Mouse (Mus musculus): ENCODE data around the gene Grm2. TPM values are rescaled to one million over a fixed set of nuclear protein-coding genes. Genes with fewer than 3 reads are reported as not detected.

Gene Grm2
- total RNA-seq (2022), result 10 to 100 TPM; 56.9 to 66.6 (median 59.3) TPM

DNA sequence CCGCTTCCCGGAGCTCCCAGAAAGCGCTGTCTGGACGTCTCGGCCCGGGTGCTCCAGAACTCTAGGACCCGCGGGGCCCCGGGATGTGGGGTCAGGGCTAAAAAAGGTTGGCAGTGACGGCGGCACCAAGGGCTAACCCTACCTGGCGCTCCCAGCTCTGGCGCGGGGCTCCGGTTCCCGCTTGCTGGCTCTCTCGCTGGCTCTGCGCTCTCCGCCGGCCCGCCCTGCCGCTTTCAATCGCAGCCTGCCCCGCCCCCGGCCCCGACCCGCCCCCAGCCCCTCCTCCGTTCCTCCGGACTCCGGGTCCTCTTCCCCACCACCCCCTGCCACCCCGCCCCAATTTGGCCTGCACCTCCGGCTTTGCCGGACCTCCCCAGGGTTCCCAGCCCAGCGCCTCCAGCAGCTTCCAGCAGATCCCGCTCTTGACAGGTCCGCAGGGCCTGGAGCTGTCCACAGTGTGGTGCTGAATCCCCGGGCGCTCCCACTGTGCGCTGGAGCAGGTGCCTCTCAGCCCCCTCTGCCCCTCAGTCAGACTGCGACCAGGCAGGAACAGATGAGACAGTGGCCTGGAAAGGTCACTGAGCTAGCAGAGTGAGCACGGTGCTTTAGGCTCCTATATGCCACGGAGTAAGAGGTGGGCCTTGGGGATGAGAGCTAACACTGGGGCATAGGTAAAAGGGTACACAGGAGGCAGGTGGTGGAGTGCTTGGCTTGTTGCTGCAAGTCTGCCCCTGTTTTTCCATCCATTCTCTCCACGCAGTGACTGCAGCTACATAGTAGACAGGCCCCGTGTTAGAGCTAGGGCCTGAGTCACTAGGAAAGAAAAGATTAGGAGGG, at the start of gene Grm2:
Gene Grm2, minus strand, starts transcription at position 199 of the 837 bp plus-strand sequence.
- no peak for DNase-seq (ENCODE audit: low spot score in 2 of 2)

DNA sequence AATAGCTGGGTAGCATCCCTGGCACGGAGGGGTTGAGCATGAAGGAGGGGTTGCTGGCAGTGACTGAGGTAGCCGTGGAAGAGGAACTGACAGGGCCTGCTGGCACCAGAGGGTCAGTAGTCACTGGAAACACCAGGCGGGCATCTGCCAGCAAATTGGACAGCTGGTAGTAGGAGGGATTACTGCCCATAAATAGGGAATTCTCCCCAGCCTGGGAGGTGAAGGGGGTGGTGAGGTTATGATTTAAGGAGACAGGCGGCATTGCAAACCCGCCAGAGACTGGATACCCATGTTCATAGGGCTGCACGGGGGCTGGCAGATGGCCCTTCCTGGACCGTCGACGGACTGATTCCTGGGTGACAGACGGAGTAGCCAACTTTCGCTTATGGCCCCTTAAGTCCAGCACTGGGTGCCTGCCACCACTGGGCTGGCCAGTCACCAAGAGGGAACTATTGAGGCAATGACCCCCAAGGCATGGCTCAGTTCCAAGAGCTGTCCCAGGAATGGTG, 37.1 kb upstream of the Grm2 start:
- no peak for DNase-seq (ENCODE audit: low spot score in 2 of 2)

DNA sequence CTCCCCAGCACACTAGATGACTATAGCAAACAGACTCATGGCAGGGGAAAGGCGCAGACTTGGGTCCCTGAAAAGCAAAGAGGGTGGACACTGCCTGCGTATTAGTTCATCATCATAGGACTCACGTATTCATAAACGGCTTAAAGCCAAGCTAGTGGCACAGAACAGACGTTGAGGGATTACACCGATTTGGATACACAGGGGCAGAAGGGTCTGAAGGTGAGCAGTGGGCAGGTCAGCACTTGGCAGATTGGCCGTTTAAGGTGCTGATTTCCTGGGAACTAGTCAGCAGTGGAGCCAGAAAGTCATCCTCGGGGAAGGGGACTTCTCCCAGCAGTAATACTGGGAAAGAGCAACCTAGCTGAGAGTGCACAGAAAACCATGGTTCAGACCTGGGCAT, 33.0 kb upstream of the Grm2 start:
- DNase-seq (ENCODE audit: low spot score in 2 of 2), result no peak

DNA sequence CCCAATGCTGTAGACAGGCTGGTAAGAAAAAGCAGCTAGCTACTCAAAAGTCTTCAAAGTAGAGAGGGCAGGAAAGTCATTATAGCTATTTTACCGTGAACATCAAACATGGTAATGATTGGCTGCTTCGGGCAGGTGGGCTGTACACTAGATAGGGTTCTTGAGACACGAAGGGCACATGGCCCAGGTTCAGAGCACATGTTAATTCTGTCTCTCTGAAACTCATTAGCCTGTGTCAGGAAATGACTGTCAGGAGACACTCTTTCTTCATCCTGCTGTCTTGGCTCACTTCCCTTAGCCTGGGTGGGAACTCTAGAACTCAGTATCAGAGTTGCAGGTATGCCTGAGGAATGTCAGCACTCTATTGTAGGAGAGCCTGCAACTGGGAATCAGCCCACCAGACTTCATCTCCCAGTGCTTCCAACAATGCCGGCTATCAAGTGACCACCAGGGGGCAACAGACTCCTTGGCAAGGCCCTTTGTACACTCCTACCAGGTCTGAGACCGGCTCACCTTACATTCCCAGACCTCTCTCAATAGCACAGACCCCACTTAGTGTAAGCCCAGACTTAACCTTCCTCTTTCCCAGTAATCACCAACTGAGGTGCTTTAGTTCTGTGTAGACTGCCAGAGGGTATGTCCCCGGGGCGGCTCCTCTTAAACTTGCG, 31.2 kb upstream of the Grm2 start:
- peak in 1 of 2 experiments; percentile 67 for DNase-seq (ENCODE audit: low spot score in 2 of 2)

DNA sequence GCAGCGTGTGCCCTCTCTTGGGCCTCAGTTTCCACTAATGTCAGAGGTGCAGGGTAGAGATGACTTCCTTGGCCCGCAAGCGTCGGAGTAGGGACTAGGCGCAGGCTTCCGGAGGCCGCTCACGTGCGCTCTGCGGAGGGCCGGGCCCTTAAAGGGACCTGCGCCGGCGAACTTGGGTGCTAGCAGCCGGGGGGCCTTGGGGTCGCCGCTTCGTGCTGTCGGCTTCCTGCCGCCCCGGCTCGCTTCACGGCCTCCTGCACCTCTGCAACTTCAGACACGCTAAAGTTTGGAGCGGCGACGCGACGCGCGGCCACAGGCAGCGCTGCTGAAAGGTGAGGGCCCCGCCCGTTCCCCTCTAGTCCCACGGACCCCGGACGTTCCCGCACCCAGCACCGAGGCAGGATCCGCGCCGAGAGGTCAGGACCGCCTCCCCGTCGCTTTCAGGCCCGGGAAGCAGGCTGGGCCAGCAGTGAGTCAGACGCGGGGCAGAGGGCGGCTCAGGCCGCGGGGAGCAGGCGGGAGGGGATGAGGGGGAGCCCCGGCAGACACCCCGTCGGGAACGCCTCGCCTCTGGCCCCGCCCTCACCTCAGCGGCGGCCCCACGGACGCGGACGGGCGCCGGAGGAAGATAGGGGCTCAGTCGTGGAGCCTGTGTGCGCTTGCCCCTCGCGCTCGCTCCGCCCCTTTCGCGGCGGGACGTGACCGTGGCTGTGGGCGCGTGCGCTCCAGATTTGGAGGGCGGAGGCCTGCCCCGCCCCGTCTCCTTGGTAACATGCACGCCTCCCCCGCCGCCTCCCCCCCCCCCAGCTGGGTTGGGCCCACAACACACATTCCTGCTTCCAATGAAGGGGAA, 29.6 kb upstream of the Grm2 start, which contains the start of gene Tex264:
Gene Tex264, minus strand, starts transcription at position 679 of the 853 bp plus-strand sequence.
- peak; percentile 72 to 79 for DNase-seq (ENCODE audit: low spot score in 2 of 2)

DNA sequence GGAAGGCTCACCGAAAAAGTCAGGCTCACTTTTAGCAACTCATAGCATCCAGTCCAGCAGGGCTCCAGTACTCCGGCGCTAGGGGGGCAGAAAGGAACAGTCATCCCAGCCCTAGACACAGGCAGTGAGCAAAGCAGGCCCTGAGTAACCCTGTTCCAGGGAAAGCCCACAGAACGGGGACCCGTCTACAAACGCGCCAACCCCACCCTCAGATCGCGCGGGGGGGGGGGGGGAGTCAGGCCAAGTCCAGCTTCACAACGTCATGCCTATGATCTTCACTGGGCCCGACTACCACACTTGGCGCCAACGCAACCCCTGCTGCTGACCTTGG, 29.0 kb upstream of the Grm2 start:
- no peak for DNase-seq (ENCODE audit: low spot score in 2 of 2)

DNA sequence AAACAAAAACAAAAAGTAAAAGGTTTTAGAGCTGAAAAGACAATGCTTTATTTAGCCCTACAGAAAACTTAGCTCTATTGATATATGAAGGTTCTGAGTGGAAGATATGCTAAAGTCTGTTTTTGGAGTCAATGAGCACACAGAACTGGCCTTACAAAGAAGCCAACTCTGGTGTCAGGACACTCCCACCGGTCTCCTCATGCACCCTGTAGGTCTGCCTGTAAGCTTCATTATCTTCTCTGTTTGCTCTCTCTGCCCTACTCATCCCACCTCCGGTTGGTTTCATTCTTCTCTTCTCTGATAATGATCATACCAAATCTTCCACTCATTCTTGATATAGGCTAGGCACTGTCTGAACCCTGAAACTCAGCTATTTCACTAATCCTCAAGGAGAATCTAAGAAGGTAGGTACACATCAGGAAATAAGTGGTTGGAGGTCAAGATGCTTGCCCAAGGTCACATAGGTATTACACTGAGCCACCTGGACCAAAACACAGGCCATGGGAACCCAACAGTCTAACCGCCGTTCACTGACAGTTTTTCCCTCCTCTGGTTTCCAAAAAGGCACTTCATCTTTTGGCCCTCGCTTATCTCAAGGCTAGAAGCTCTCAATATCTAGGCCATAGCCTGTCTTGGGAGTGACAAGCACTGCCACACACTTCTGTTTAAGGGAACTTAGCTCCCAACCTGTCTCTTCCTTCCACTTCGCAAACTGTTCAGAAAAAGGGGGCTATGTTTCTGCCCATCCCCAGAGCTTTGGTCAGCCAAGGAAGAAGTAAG, 28.4 kb upstream of the Grm2 start:
- no peak for DNase-seq (ENCODE audit: low spot score in 2 of 2)

DNA sequence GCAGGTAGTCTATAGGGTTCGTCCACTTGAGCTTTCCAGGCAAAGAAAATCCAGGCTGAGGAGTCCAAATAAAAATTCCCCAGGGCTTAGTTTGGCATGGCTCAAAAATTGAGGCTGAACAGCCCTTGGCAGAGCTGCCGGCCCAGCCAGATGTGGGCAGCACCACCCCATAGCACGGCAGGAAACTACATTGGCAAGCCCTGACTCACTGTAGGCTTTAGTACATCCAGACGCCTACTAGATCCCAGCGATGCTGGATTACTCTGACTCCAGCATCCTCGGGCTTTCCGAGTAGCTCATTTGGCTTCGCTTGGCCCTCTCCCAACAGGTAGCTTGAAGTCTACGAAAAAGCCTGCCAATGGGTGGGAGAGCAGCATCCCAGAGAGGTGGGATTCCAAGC, 25.1 kb upstream of the Grm2 start:
- DNase-seq (ENCODE audit: low spot score in 2 of 2), result no peak

DNA sequence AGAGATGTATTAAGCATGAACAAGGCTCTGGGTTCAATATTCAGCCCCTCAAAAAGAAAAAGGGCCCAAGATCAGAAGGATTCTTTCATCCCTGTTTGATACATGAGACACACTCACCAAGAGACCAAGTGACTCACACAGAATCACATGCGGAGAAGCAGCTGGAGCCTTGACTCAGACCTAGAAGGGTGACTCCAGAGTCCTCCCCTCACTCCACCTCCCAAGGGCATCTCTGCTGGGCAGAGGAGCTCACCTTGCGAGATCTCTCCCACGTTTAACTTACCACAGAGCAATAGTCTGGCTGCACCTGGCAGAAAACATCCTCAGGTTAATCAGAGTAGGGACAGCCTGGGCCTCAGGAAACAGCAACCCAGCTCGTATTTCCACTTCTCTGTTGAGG, 22.4 kb upstream of the Grm2 start:
- DNase-seq (ENCODE audit: low spot score in 2 of 2), result no peak

DNA sequence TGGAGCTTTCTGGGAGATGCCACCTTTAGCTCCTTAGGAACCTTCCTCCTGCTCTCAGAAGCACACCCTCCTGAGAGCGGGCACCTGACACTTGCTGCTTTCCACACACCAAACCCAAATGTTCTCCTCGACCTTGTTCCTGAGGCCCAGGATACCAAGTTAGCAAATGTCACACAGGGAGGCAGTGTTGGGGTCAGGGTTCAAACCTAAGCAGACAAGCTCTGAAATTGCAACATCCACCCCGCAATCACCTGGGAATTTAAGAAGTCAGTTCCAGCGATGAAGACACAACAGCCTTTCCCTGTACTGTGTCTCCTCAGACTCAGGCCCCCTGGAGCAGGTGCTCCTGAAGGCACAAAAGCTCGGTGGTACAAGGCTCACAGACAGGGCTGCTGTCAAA, 21.8 kb upstream of the Grm2 start:
- DNase-seq (ENCODE audit: low spot score in 2 of 2), result no peak

DNA sequence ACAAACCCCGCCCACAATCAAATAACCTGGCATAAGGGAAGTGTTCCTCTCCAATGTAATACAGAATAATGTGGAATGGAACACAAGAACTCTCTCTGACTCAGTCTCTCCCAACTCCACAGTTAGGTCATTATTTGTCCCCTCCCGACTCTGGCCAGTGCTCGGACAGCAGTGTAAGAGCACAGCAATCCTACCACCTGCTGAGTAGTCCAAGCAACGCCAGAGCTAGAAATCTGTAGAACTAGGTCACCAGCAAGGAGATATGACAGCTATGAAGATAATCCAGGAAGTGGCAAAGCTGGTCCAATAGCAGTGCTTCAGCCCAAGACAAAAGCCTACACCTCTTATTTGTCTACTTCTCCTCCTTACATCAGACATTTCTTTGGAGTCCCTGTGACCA, 20.7 kb upstream of the Grm2 start:
- no peak for DNase-seq (ENCODE audit: low spot score in 2 of 2)

DNA sequence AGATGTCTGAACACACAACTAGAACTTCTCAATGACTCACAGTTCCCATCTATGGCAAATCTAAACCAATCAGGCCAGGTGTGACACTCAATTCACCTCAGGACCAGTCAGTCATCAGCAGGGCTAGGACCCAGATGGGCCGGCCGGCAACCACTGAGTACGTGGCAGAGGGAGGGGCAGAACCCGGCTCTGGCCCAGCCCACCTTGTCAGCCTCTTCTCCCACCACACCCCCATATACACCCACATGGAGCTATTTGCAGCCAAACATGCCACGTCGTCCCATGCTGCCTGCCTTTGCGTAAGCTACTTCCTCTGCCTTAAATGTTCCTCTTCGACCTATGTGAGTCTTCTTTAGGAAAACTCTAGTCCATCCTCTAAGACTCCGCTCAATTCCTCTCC, 20.1 kb upstream of the Grm2 start:
- no peak for DNase-seq (ENCODE audit: low spot score in 2 of 2)

DNA sequence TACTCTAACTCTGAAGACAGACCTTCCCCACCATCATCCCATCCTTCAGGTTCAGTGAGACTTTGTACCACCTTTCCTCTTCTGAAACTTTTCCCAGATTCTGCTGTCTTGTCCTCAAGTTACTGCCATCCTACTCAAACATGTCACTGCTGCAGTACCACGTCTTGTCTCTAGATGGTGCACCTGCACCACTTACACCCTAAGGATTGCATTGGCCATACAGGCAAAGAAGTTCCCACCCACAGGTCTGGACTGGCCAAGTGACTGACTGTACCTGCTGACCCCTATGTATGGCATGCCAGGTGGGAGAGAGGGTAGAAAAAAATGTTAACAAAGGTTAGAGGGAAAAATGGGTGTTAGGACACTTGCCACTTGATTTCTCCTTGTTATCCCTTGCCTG, 19.6 kb upstream of the Grm2 start:
- peak; percentile 70 to 88 for DNase-seq (ENCODE audit: low spot score in 2 of 2)

DNA sequence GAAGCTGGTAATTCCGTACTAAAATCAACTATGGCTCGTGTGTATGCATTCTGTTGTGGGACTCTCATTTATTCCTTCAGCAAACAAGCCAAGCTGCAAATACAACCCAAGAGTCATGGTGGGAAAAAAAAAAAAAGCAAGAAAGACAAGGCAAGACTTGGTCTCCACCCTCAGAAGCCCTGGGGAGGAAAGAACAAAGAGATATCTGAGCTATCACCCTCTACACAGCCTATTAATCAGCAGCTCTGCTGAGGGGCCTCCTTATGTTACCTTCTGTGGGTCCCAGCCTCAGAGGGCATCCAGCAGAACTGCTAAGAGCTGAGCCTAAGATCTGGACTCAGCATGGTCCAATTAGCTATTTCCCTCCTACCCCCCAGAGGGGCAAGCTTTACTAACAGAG, 18.0 kb upstream of the Grm2 start:
- no peak for DNase-seq (ENCODE audit: low spot score in 2 of 2)

DNA sequence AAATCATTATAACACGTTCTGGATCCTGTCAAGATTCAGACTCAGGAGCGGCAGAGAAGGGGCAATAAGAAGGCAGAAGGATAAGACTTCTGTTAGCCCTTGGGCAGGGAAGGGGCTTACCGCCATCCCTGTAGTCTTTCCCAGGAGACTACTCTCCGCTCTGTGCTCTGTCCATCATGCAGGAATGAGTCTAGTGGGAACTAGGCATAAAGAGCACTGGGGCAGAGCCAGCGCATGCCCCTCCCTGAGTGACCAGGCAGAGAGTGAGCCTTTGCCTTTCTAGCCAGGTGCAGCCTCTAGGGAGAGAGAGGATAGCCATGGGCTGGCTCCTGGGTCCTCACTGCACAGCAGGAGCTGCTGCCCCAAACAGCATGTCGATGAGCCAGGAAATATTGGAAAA, 9.0 kb upstream of the Grm2 start:
- DNase-seq (ENCODE audit: low spot score in 2 of 2), result no peak

DNA sequence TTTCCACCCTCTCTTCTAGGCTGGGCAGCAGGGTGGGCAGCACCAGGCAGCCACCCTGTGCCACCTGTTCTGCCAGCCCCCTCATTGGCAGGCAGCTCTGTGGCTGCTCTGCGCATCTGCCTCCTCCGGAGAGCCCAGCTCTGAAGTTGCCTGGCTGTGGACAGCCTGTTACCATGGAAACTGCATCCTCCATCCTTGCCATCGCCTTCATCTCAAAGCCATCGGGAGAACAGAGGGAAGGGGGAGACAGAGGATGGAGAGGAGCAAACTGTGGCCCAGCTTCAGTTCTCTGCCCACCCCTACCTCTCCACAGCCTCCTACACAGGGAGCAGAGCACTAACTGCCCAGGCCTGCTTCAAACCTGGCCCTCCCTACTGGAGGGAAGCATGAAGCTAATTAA, 8.6 kb upstream of the Grm2 start:
- DNase-seq (ENCODE audit: low spot score in 2 of 2), result peak; percentile 74 to 79

DNA sequence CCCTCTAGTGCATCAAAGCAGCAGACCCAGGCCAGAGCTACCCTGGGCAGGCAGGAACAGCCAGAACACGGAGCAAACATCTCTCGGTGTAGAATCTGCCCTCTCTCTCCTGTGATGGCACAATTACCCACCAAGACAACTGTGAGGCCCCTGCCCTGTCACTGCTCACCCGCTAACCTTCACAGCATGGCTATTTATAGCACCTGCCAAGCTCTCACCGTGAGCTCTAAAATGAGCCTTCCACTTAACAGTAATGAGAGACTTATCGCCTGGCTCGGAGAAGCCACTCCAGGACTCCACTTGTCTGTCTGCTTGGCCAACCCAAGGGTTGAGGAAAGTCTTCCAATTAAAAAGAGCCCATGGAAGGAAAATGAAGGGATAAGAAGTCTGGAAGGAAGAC, 7.3 kb upstream of the Grm2 start:
- no peak for DNase-seq (ENCODE audit: low spot score in 2 of 2)

DNA sequence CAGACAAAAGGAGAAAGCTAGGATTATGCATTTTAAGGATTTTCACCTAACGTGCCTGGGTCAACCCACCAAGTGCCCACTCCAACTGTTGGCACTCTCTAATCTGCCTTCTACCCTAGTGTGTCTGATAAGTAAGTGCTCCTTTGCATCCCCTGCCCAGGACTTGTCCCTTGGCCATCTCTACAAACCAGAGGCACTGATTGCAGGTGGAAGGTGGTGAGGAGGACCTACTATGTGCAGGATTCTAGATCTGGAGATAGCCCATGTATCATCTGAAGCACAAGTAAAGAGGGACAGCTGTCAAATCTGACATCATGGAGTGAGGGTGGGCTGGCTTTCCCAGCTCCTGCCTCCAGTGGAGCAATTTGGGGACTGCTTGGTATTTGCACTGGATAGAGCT, 4.1 kb upstream of the Grm2 start:
- no peak for DNase-seq (ENCODE audit: low spot score in 2 of 2)

DNA sequence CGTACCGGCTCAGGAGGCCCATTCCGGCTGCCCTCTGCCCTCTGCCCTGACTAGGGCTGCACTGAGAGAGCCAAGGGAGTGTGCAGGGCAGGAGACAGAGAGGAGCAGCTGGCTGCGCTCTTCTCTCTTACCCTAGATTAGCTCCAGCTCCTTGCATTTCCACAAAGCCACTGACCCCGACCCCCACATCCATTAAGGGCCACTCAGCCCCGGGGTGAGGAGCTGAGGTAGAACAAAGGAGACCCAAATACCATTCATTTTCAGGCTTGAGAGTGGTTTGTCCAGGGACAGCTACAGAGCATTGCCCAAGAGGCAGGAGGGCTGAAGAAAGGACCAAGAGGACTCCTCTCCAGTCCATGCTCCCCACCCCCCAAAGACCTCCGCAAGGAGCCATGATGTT, 3.6 kb upstream of the Grm2 start:
- no peak for DNase-seq (ENCODE audit: low spot score in 2 of 2)

DNA sequence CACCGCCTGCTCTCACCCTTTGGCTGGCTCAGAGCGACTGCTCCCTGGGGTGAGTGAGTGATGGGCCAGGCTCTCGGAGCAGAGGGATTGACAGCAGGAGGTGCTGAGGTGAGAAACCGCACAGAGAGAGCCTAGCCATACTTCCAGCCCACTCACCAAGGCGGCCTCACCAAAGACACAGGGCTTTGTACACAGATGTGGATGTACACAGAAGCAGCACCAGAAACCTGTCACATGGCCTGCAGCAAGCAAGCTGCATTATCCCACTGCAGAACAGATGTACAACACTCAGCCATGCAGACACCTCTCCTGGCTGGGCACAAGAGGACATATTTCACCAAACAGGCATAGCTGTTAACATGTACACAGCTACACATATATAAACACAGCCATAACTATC, 1.7 kb upstream of the Grm2 start:
- DNase-seq (ENCODE audit: low spot score in 2 of 2), result no peak

DNA sequence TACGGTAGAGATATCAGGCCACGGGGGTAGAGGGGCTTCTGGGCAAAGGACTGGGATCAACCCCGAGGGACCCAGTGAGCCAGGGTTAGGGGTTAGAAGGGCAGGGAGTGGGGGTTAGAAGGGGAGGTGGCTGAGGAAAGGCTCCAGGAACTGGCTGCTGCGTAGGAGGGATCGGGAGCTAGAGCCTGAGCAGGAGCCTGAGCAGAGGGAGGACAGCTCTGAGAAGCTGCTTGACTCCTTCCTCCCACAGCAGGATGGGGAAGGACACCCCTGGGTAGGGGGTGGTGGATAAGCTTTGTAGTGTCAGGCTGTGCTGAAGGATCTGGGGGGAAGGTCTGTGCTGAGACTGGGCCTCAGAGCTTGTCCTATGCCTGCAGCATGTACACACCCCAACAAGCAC, 938 bp upstream of the Grm2 start:
- no peak for DNase-seq (ENCODE audit: low spot score in 2 of 2)

Measured in layer of hippocampus, adult 8-10 months (tissue).